Mouse (Mus musculus): ENCODE measurements around the gene Cenpq.

Cenpq gene

DNA sequence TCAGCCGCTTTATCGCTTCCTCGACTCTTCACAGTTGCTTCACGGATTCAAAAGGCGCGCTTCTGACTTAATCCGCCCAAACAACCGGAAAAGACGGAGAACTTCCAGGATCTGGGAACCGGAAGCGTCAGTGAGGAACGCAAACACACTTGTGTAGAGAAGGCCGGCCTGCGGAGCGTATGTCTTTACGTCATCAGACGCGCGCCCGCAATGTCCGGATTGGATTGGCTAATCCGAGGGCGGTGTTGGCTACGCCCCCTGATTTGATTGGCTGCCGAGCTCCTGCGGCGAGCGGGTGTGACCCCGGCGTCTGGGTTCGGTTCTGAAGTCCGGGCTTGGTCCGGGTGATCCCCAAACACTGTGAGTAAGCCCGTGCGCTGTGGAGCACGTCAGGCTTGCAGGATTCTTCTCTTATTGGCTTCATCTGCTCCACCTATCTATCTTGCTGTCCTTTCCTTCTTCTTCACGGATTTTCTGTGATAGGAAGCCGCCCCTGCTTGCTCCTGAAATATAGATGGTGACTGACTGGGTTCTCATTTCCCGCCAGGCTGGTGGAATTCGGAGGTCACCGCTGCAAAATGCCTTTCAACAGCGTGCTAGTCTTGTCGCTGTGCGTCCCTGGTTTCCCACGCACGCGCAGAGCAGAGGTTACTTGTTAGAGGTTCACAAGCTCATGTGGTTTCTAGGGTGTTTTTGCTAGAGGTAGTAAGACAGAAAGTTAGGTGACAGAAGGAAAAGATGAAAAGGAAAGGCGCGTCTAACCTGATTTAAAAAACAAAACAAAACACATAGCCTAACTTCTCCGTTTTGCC, at the start of gene Cenpq, which contains the start of gene Mut:
Gene Cenpq, minus strand, starts transcription at position 628 of the 812 bp plus-strand sequence.
Gene Mut, plus strand, starts transcription at position 266 of the 812 bp plus-strand sequence.
- DNase-seq (ENCODE audit: low read depth in 2 of 2, low spot score in 2 of 2): peak; percentile 89 to 92

DNA sequence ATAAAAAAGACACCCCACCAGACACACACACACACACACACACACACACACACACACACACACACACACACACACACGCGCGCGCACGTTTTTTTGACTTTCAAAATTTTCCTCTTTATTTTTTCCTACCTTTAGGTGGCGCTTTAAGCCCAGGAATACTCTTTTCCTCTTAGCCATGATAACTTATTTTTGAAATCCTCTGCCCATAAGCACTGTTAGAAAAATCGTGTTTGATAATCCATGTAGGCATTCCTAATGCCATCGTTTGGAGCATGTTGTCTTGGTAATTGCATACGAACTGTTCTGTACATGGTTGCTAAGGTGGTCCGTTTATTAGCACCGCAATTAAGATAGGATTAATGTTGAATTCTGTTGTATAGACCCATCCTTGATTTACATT, 43.1 kb upstream of the Cenpq start:
- DNase-seq (ENCODE audit: low read depth in 2 of 2, low spot score in 2 of 2): no peak

DNA sequence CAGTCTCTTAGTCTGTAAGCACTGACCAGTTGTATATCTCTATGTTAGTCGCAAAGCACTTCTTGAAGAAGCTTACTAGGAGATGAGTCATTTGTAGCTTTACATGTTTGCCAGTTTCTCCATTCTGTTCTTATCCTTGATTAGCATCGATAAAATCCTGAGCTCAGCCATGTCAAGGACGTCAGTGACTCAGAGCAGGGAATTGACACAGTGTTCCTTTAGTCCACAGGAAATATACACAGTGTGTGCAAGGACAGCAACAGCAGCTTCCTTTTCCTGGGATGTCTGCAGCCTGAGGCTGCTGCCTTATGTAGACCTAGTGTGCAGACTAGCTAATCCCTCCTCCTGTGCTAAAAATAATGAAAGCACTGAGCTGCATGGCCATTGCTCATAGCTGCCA, 13.7 kb upstream of the Cenpq start:
- no peak for DNase-seq (ENCODE audit: low read depth in 2 of 2, low spot score in 2 of 2)

DNA sequence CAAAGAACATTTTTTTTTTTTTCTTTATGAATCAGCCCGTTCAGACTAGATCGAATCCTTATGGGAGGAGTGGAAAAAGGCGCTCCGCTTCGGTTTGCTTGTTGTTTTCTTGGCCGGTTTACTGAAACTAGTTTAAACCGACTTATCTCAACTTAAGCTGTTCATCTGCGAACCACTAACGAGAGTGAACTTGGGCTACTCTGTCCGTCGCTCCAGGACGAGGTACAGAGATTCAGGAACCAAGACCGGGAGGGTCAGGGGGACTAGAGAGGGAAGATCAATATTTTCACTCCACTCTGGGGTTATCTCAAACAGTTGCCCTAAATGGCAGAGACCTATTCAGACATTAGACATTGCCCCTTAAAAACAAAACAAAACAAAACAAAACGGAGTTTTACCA, 862 bp downstream of the Cenpq start:
- DNase-seq (ENCODE audit: low read depth in 2 of 2, low spot score in 2 of 2): no peak

DNA sequence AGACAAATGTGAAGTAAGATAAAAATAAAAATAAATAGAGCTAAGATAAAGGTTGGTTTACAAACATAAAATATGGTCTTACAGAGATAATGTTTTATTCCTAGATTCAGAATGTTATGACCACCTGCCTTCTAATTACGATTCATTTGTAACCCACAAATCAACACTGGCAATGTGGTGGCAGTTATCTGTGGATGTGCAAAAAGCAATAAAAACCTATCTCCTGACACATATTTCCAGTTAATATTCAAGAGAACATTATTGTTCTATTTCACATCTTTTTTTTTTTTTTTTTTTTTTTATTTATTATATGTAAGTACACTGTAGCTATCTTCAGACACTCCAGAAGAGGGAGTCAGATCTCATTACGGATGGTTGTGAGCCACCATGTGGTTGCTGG, 19.3 kb downstream of the Cenpq start:
- DNase-seq (ENCODE audit: low read depth in 2 of 2, low spot score in 2 of 2): no peak

DNA sequence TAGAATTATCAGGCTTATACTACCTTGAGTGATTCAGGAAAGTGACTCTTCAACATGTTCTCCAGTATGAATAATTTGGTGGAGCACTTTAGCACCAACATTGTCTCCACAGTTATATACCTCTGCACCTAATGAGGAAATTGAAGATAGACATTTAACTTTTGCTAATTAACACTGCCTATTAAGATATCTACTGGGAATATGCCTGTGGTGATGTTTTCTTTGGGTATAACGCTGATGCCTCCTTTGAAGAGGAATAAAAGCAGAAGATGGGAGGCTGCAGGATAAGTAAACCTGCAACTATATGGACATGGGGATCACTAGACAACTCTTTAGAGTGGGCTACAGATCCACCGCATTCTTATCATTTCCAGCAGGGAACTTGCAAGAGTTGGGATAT, 20.6 kb downstream of the Cenpq start, which contains the start of gene Glyatl3:
Gene Glyatl3, minus strand, starts transcription at position 101 of the 400 bp plus-strand sequence.
- DNase-seq (ENCODE audit: low read depth in 2 of 2, low spot score in 2 of 2): no peak

DNA sequence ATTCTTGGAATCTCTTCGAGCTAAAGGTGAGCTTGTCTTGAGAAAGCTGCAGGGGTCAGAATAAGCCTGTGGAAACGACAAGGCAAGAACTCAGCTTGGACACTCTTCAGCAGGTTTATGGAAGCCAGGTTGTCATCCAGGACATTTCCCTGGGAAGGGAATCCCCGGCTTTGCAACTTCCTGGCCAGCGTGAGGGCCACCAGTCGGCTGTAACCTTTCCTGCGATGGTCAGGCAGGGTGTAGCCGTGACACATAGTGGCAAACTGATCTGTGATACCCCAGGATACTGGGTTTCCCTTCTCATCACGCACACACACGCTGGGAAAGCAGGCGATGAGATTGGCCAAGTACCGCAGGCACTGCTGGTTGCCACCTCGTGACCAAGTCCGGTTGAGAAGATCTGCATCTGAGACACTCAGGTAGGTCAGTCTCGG, 30.1 kb downstream of the Cenpq start:
- DNase-seq (ENCODE audit: low read depth in 2 of 2, low spot score in 2 of 2): no peak

DNA sequence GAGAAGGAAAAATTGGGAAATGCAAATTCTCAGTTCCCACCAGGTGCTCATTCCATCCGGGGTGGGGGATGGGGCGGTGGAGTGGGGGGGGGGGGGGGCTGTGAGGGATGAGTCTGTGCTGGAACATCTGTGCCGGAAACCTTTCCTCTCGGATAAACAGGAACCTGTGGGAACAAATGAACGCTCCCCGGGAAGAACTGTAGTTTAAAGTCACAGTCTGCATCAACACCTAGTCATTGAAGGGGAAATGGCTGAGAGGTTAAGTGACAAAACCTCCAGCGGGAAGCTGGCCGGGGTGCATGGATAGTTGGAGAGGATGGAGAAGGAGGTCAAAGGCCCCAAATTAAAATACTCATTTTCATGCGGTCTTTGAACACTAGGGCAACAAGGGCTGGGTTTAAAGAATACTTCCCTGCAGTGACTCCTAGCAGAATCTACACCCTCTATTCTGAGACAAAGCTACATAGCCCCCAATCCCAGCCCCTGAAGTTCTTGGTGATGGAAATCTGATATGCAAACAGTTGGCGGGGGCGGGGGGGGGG, 30.7 kb downstream of the Cenpq start:
- no peak for DNase-seq (ENCODE audit: low read depth in 2 of 2, low spot score in 2 of 2)

DNA sequence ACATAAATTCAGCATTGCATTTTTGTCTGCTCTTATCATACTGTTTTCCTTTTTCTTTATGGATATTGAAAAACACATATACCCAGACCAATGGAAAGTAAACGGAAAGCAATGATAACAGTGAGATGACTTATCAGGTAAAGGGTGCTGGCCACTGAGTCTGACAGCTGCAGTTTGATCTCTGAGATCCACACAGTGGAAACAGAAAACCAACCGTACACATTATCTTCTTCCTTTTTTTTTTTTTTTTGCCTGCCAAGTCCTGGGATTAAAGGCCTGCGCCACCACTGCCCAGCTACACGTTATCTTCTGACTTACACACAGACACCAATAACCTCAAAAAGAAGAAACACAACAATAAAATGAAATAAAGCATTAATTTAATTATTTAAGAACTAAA, 31.5 kb downstream of the Cenpq start:
- no peak for DNase-seq (ENCODE audit: low read depth in 2 of 2, low spot score in 2 of 2)

DNA sequence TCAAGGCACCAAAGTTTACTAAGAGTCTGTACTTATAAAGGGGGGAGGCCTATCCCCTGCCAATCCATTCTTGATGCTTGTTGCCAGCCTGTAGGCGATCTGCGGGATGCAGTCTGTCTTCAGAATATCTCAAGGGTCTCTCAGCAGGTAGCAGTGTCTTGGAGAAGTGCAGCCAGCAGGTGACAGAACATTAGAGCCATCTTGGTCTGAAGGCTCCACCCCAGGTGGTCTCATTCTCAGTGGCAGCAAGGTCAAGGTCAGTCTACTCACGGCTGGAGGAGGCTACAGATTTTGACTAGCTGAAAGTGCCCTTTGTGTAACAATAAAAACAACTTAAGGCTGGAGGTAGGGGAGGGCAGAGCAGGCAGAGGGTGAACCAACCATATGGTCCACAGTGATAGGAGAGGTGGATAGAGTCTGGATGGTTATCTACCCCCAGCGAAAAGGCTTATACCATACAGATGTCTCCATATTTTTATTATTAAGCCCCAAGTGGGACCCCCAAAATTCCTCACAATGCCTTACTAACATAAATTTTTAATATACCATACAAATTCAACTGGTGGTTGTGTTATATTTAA, 35.0 kb downstream of the Cenpq start:
- no peak for DNase-seq (ENCODE audit: low read depth in 2 of 2, low spot score in 2 of 2)

DNA sequence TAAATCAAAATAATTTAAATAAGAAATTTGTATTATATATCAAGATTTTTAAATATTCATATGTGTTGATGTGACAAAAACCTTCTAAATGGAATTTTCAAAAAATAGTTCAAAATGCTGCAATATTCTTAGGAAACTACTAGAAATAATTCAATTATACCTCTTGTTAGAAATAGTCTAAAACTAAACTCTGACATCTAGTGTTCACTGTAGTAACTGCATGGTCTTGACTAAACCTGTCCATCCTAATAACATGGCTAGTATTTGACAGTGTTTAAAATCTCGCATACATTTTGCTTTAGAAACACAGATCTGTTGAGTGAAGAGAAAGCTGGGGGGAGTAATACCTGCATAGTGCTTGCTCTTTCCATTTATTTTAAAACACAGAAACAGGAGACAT, 38.0 kb downstream of the Cenpq start:
- no peak for DNase-seq (ENCODE audit: low read depth in 2 of 2, low spot score in 2 of 2)

DNA sequence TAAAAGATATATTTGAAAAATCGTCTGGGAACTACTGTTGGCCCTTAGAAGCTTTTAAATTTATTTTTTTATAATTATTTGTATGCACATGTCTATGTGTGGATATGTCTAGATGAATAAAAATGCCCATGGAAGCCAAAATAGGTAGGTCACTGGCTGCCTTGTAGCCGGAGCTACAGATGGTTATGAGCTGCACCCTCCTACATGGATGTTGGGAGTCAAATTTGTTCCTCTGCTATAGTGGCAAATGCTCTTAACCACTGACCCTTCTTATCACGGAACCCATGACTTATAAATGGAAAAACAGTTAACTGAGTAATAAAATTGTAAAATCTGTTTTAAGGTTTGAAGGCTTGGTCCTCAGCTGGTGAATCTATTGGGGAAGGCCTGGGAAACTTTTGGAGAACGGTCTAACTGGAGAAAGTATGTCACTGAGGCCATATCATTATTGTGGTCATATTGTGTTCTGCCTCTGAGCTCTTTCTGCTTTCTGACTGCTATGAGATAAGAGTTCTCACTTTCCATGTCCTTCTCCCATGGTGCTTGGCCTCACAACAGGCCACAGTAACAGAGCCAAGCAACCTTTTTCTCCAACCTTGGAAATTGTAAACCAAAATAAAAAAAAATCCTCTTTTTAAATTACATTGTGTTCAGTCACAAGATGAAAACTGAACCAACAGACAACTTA, 46.9 kb downstream of the Cenpq start:
- no peak for DNase-seq (ENCODE audit: low read depth in 2 of 2, low spot score in 2 of 2)

DNA sequence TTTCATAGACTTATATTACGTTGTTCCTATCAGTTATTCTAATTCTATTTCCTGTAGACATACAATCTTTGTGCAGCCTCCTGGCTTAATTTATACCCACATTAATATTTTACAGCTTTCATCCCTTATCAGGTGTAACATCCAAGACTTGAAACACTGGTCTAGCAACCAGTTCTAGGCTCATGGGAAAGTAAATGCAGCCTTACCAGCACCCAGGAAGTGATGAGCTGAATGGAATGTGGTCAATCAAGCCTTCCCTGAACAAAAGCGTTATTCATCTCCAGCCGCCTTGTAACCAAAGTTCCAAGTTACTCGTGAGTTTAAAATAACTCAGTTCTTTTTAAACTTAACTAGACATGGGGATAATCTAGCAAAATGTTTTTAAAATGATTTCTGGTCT, 49.7 kb downstream of the Cenpq start:
- DNase-seq (ENCODE audit: low read depth in 2 of 2, low spot score in 2 of 2): no peak

DNA sequence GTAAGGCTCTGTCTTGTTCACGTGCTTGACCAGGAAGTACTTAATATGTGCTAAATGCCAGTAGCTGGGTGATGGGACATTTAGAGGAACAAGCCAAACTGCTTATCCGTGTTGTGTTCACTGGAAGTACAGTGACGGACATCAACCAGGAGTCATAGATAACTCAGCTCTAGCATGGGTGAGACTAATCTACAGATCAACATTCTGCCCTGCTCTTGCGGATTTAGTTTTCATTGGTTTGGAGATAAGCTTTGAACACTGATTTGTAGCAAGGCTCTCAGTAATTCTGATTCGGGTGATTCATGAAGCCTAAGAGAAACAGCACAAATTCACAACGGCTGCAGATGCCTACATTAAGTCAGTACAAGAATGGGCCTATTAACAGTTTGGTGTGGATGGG, 52.7 kb downstream of the Cenpq start:
- no peak for DNase-seq (ENCODE audit: low read depth in 2 of 2, low spot score in 2 of 2)

DNA sequence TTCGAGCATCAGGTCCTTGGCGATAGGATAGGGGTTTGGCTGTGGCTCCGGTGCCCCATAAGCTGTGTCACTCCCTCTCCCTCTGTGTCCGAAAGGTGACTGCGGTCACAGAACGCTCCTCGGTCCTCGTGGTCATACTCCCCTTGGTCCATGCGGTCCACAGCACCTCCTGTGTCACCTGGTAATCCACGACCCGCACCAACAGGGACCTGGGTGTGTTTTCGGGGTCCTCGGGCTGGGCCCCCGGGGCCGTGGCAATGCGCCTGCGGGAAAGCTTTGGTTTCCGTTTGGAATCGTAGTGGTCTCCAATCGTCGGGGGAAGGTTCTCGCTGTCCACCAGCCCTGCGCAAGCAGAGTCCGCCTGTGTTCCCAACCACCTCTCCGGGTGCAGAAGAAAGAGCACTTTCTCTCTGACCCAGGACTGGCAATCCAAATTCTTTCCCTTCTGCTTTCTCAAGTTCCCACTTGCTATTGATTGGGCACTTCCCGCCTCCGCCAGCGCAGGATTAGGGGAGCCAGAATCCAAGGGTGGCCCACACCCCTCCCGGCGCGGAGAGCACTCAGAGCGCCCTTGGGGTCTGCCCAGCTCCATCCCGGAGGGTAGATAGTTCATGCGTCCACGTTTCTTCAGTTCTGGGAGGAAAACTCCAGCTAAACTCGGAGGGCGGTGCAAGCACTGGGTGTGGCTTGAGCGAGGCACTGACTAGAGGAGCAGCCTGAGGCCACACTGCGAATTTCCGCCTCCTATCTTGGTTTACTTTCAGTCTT, 54.7 kb downstream of the Cenpq start, which contains the start of gene 9130008F23Rik:
Gene 9130008F23Rik, minus strand, starts transcription at position 636 of the 768 bp plus-strand sequence.
- no peak for DNase-seq (ENCODE audit: low read depth in 2 of 2, low spot score in 2 of 2)

DNA sequence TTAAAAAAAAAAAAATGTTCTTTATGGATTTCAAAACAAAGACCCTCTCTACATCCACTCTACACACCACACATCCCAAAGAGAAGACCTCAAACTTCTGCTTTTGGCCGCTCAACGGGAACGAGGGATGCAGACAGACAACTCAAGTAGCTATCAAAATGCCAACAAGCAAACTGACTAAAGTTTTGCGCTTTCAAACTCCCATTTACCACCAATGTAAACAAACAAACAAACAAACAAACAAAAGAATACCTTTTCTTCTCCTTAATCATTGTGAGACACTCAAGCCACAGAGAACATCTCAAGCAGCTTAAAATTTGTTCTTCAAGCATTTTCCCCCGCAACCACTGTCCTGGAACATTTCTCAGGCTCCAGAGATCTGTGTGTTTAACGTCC, 55.3 kb downstream of the Cenpq start:
- no peak for DNase-seq (ENCODE audit: low read depth in 2 of 2, low spot score in 2 of 2)

DNA sequence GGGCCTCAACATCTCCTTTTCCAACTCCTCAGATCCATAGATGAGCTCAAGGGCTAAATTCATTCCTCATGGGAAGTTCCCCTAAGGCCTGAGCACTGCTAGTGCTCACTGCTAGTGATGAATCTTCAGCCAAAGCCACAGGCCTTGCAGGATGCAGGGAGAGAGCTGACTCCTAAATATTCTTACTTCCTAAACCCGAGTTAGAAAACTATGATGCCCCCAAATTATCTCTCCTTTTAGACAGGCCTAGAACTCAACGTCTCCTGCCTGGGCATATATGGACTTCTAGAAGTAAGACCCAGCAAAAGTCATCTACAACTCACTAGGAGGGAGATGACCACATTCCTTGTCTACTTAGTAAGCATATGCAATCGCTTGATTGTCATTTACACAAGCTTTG, 57.1 kb downstream of the Cenpq start:
- DNase-seq (ENCODE audit: low read depth in 2 of 2, low spot score in 2 of 2): no peak

DNA sequence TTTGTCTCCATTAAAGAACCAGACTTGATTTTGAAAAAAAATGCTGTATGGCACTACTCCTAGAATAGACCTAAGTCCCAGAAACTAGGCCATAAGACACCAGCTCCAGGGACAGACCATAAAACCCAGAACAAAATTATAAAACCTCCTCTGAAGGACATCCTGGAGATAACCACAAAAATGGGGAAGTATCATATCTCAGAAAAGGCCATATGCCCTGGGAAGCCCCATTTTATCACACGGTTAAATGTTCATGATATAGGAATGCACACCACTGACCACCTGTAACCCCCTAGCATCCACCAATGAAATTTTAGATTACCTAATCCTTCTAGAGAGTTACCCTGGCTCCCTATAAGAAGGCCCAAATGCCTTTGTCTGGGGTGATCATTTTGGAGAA, 59.3 kb downstream of the Cenpq start:
- no peak for DNase-seq (ENCODE audit: low read depth in 2 of 2, low spot score in 2 of 2)

DNA sequence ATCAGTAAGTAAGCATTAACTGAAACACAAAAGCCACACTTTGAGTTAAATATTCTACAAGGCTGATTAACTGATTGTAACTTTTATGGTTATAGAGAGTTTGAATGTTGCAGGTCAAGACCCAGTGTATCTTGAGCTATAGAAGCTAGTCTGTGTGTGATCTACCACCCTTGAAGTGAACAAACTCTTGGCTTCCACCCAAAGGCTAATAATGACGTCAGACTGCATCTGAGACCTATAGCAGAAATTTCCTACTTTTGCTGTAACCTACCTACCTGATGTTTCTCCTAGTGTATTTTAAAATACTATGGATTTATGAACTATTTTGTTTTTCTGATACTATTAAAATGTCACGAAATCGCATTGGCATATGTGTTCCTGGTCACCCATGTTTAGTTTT, 60.1 kb downstream of the Cenpq start:
- no peak for DNase-seq (ENCODE audit: low read depth in 2 of 2, low spot score in 2 of 2)

DNA sequence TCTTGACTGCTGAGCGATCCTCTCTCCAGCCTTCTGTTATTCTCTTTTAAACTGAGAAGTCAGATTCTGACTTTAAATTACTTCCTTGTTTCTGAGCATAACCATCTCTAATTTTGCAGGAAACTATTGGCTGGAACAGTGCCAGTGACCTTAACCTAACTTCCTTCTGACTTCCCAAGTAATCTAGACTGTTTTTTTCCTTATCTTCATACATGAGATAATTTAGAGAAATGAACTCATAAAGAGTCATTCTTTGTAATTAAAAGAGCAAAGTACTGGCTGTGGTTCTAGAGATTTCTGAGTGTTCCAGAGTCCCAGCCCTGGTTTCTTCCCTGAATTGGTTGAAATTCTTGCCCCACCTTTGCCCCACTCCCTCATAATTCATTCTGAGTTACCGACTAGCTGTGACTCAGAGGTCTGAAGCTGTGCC, 61.2 kb downstream of the Cenpq start:
- DNase-seq (ENCODE audit: low read depth in 2 of 2, low spot score in 2 of 2): no peak
